Mouse (Mus musculus): ENCODE measurements around the gene Cd2.

The Cd2 gene

GRCm38 (mm10) chr3:101293571-101294135 lies 5.9 kb upstream of the Cd2 start:
- DNase-seq (ENCODE audit: low read depth), result peak; percentile 83

GRCm38 (mm10) chr3:101292611-101293010 lies 4.9 kb upstream of the Cd2 start:
- DNase-seq (ENCODE audit: low read depth), result peak; percentile 77

- DNase-seq (ENCODE audit: low read depth), result peak; percentile 74
Measured at GRCm38 (mm10) chr3:101290587-101291520, 3.1 kb upstream of the Cd2 start.

- peak; percentile 80 for DNase-seq (ENCODE audit: low read depth)
Measured at GRCm38 (mm10) chr3:101290036-101290435, 2.3 kb upstream of the Cd2 start.

- peak; percentile 65 for DNase-seq (ENCODE audit: low read depth)
Measured at GRCm38 (mm10) chr3:101289406-101289805, 1.7 kb upstream of the Cd2 start.

GRCm38 (mm10) chr3:101286336-101287325 lies 1.1 kb downstream of the Cd2 start:
- peak; percentile 89 for DNase-seq (ENCODE audit: low read depth)

GRCm38 (mm10) chr3:101285851-101286250 lies 1.9 kb downstream of the Cd2 start:
- peak; percentile 88 for DNase-seq (ENCODE audit: low read depth)

GRCm38 (mm10) chr3:101285021-101285615 lies 2.6 kb downstream of the Cd2 start:
- peak; percentile 80 for DNase-seq (ENCODE audit: low read depth)

GRCm38 (mm10) chr3:101283869-101284706 lies 3.7 kb downstream of the Cd2 start:
- peak; percentile 92 for DNase-seq (ENCODE audit: low read depth)

GRCm38 (mm10) chr3:101283441-101283840 lies 4.3 kb downstream of the Cd2 start:
- no peak for DNase-seq (ENCODE audit: low read depth)

GRCm38 (mm10) chr3:101282556-101283180 lies 5.1 kb downstream of the Cd2 start:
- DNase-seq (ENCODE audit: low read depth), result peak; percentile 72

GRCm38 (mm10) chr3:101281841-101282240 lies 5.9 kb downstream of the Cd2 start:
- DNase-seq (ENCODE audit: low read depth), result no peak

GRCm38 (mm10) chr3:101280348-101281311 lies 7.1 kb downstream of the Cd2 start:
- DNase-seq (ENCODE audit: low read depth), result peak; percentile 94

GRCm38 (mm10) chr3:101279561-101279960 lies 8.2 kb downstream of the Cd2 start:
- DNase-seq (ENCODE audit: low read depth), result peak; percentile 90

- DNase-seq (ENCODE audit: low read depth), result peak; percentile 52
Measured at GRCm38 (mm10) chr3:101278396-101278795, 9.3 kb downstream of the Cd2 start.

GRCm38 (mm10) chr3:101277830-101278229 lies 9.9 kb downstream of the Cd2 start:
- peak; percentile 70 for DNase-seq (ENCODE audit: low read depth)

GRCm38 (mm10) chr3:101276501-101277320 lies 11.0 kb downstream of the Cd2 start:
- DNase-seq (ENCODE audit: low read depth), result peak; percentile 84

- DNase-seq (ENCODE audit: low read depth), result peak; percentile 80
Measured at GRCm38 (mm10) chr3:101275636-101276300, 12.0 kb downstream of the Cd2 start.

Measured in induced T-regulatory cell, adult 2 months (primary cell).